Mouse (Mus musculus): ENCODE results near the gene Ksr1. TPM values are rescaled to one million over a fixed set of nuclear protein-coding genes. Genes with fewer than 3 reads are reported as not detected.

The Ksr1 gene
- polyA plus RNA-seq, 1 experiment from 2014 or later, result 5.8 TPM

Other genes starting within 250 kb of the Ksr1 start
- gene Nos2, start 225.6 kb downstream of the Ksr1 start, polyA plus RNA-seq (2014; fragmentation: Nextera tagmentation; extraction: Ambion mirVana), result 0.85 and 1.3 TPM in 2 replicates
- gene Lgals9, start 161.5 kb downstream of the Ksr1 start, polyA plus RNA-seq (2014; fragmentation: Nextera tagmentation; extraction: Ambion mirVana), result 3.7 and 13.7 TPM in 2 replicates
- gene Wsb1, start 108.3 kb upstream of the Ksr1 start, polyA plus RNA-seq (2014; fragmentation: Nextera tagmentation; extraction: Ambion mirVana), result 610 and 743 TPM in 2 replicates
- gene Gm9964, start 150.5 kb upstream of the Ksr1 start, polyA plus RNA-seq (2014; fragmentation: Nextera tagmentation; extraction: Ambion mirVana), result not detected in 2 replicates
- gene Nf1, start 193.3 kb upstream of the Ksr1 start, polyA plus RNA-seq (2014; fragmentation: Nextera tagmentation; extraction: Ambion mirVana), result 15.6 and 15.7 TPM in 2 replicates